Mouse (Mus musculus) spleen, postnatal 10 days (tissue): ENCODE results near the gene Gcn1l1.
A peak's percentile ranks its signal among the peaks of the same experiment; 100 is the strongest.

Experiments
- DNase-seq, 2 experiments: peaks; one replicate each; pipeline ENCODE4 v3.0.0; 2021 to 2022; ENCODE audit warnings: low spot score in 2 of 2

Gcn1l1 gene

GRCm38 (mm10) chr5:115534856-115535255 lies 30.2 kb upstream of the Gcn1l1 start:
- no peak for DNase-seq

- DNase-seq: peak in 1 of 2 experiments; percentile 54
These were observed 29.4 kb upstream of the Gcn1l1 start for GRCm38 (mm10) chr5:115535635-115536034.

- no peak for DNase-seq
These were observed 26.9 kb upstream of the Gcn1l1 start for GRCm38 (mm10) chr5:115538017-115538692.

- peak; percentile 85 to 93 for DNase-seq
These were observed 26.4 kb upstream of the Gcn1l1 start for GRCm38 (mm10) chr5:115538693-115539043.

GRCm38 (mm10) chr5:115542635-115543384 lies 22.2 kb upstream of the Gcn1l1 start:
- DNase-seq: no peak

GRCm38 (mm10) chr5:115543509-115544253 lies 21.4 kb upstream of the Gcn1l1 start:
- no peak for DNase-seq

- DNase-seq: no peak
These were observed 20.3 kb upstream of the Gcn1l1 start for GRCm38 (mm10) chr5:115544655-115545185.

GRCm38 (mm10) chr5:115545636-115546035 lies 19.4 kb upstream of the Gcn1l1 start:
- no peak for DNase-seq

- no peak for DNase-seq
These were observed 18.5 kb upstream of the Gcn1l1 start for GRCm38 (mm10) chr5:115546536-115546935.

GRCm38 (mm10) chr5:115547014-115547413 lies 18.0 kb upstream of the Gcn1l1 start:
- no peak for DNase-seq

GRCm38 (mm10) chr5:115547421-115547820 lies 17.6 kb upstream of the Gcn1l1 start:
- DNase-seq: no peak

GRCm38 (mm10) chr5:115548501-115549285 lies 16.4 kb upstream of the Gcn1l1 start:
- no peak for DNase-seq

- DNase-seq: no peak
These were observed 14.5 kb upstream of the Gcn1l1 start for GRCm38 (mm10) chr5:115550482-115551005.

- no peak for DNase-seq
These were observed 13.7 kb upstream of the Gcn1l1 start for GRCm38 (mm10) chr5:115551386-115551785.

- no peak for DNase-seq
These were observed 13.3 kb upstream of the Gcn1l1 start for GRCm38 (mm10) chr5:115551799-115552198.

- no peak for DNase-seq
These were observed 11.1 kb upstream of the Gcn1l1 start for GRCm38 (mm10) chr5:115553801-115554420.

GRCm38 (mm10) chr5:115554536-115555291 lies 10.3 kb upstream of the Gcn1l1 start:
- DNase-seq: no peak

- peak; percentile 62 to 76 for DNase-seq
These were observed 8.8 kb upstream of the Gcn1l1 start for GRCm38 (mm10) chr5:115556217-115556616.

- no peak for DNase-seq
These were observed 6.8 kb upstream of the Gcn1l1 start for GRCm38 (mm10) chr5:115558182-115558794.
